Mouse (Mus musculus) heart, postnatal 36 days (tissue): Measurements from ENCODE around the gene Catsperz. TPM values are rescaled to one million over a fixed set of nuclear protein-coding genes. Genes with fewer than 3 reads are reported as not detected.

Source experiments
- DNase-seq, 2 experiments: peaks; one replicate each; pipeline ENCODE4 v3.0.0; 2021 to 2022
- intact Hi-C: fragments of 180-260 bp; cut with DNase I; formaldehyde crosslinking; loops from one replicate; pipeline ENCODE4 v1.15.1; 2025
- total RNA-seq, 2 experiments: library from RNA; stranded (reverse); gene quantifications; 2 replicates each; pipeline ENCODE4 v1.2.3; 2021

The Catsperz gene
- total RNA-seq, 2 experiments from 2014 or later, result not detected

DNA sequence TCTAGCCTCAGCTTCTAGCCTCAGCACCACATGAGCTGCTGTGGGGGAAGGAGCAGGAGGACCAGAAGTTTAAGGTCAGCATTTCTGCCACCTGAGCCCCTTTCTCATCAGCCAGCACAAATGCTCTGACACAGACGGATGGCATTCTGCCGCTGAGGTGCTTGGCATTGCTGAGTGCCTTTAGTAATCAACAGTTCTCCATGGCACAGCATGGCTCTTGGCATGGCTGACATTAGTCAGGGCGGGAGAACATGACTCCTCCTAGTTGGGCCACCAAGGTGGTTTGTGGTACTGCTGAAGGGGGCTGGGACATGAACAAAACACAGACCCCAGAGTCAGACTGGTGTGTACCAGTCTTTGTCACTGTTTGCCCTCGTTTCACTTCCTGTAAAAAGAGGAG is 23.0 kb upstream of the Catsperz start:
- no peak for DNase-seq
- intact Hi-C loops, result no loop called here

GRCm38 (mm10) chr19:6947742-6948141 is 22.6 kb upstream of the Catsperz start:
- intact Hi-C loops, result no loop called here

DNA sequence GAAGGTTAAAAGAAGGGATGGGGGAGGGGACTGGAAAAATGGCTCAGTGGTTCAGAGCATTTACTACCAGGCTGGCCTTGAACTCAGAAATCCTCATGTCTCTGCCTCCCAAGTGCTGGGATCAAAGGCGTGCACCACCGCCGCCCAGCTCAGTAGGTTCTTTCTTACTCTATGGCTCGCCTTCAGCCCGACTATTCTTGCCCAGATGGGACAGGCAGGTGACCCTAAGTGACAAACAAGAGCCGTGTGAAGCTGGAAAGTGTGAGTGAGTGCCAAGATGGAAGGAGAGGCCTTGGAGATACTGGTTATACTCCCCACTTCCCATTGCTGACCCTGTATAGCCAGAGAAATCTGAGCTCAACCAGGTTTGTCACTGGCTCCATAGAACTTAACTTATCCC is 18.5 kb upstream of the Catsperz start:
- intact Hi-C loops, result loop anchor here (2.0 kb wide), 1 partner anchor 699 kb away; no protein-coding TSS in a partner anchor
- DNase-seq, result no peak

More at GRCm38 (mm10) chr19:6947742-6948141, 22.6 kb upstream of the Catsperz start:
- DNase-seq, result no peak

DNA sequence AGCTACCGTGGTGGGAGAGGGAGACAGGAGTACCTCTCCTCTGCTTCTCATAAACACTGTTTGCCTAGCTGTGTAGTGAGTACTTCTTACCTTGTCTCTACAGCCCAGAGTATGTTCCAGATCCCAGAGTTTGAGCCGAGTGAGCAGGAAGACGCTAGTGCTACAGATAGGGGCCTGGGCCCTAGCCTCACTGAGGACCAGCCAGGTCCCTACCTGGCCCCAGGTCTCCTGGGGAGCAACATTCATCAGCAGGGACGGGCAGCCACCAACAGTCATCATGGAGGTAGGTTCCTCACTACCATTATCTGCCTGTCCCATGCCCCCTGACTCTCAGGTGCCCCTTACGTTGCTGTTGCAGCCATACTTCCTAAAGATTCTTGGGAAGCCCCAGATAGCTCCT is 17.6 kb upstream of the Catsperz start:
- intact Hi-C loops, result loop anchor here (1.0 kb wide), 1 partner anchor 8 kb away; no protein-coding TSS in a partner anchor
- DNase-seq, result no peak

- peak; percentile 92 to 94 for DNase-seq
- intact Hi-C loops, result loop anchor here (1.0 kb wide), 1 partner anchor 8 kb away; no protein-coding TSS in a partner anchor
These were observed 17.1 kb upstream of the Catsperz start, which contains the start of gene Gpr137 for GRCm38 (mm10) chr19:6942249-6942691. Gpr137 (minus strand) TSS chr19:6942480.

- peak; percentile 98 to 99 for DNase-seq
- intact Hi-C loops, result loop anchor here (1.0 to 2.0 kb wide), 2 partner anchors 9 to 17 kb away; partner anchors contain the start of gene Catsperz
These were observed 16.4 kb upstream of the Catsperz start, which contains the start of gene Bad for GRCm38 (mm10) chr19:6941372-6942248. Bad (plus strand) TSS chr19:6941861.

GRCm38 (mm10) chr19:6940396-6941351 is 15.5 kb upstream of the Catsperz start:
- intact Hi-C loops, result loop anchor here (2.0 kb wide), 1 partner anchor 16 kb away; the partner anchor contains the start of gene Catsperz
- no peak for DNase-seq

DNA sequence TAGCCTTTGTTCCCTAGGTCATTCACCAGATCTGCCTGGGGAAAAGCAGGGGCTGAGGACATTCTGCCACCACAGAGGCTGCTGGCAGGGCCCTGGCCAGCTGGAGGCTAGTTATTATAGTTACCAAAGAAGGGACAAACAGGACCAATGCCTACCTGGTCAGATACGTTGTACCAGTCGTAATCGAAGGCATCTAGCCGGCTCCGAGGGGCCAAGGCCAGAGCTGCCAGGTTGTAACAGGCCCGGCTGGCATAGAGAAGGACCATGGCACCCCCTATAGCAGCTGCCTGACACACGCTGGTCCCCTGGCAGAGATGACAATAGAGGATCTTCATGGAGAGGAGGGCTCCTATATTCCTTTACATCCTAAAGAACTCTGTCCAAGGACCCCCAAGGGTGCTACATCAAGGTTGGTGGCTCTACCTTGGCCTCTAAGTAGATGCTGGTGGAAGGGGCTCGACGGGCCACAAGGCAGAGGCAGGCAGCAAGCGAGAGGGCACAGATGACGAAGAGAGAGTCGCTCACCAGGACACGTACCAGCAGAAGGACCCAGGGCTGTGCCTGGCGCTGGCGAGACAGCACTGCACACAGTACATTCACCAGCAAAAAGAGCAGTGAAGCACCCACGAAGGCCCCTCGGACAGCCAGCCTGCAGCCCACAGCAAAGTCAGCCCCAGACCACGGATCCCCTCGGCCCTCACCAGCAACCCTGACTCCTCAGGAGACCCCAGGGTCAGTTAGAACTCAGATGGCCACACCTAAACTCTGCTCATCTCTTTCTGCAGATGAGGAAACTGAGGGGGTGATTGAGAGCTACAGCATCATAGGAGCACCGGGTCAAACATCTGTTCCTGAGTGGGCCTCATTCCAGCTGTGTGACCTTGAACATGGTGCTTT is 14.2 kb upstream of the Catsperz start:
- no peak for DNase-seq
- intact Hi-C loops, result loop anchor here (2.0 kb wide), 1 partner anchor 15 kb away; the partner anchor contains the start of gene Catsperz

- peak; percentile 40 to 60 for DNase-seq
- intact Hi-C loops, result no loop called here
These were observed 12.6 kb upstream of the Catsperz start for GRCm38 (mm10) chr19:6937541-6938465.

GRCm38 (mm10) chr19:6936299-6936698 is 11.1 kb upstream of the Catsperz start:
- intact Hi-C loops, result no loop called here

GRCm38 (mm10) chr19:6934195-6934977 is 9.2 kb upstream of the Catsperz start, which contains the start of gene Kcnk4:
Kcnk4 (minus strand) TSS chr19:6934515.
- no peak for DNase-seq
- intact Hi-C loops, result no loop called here

More at GRCm38 (mm10) chr19:6936299-6936698, 11.1 kb upstream of the Catsperz start:
- no peak for DNase-seq

DNA sequence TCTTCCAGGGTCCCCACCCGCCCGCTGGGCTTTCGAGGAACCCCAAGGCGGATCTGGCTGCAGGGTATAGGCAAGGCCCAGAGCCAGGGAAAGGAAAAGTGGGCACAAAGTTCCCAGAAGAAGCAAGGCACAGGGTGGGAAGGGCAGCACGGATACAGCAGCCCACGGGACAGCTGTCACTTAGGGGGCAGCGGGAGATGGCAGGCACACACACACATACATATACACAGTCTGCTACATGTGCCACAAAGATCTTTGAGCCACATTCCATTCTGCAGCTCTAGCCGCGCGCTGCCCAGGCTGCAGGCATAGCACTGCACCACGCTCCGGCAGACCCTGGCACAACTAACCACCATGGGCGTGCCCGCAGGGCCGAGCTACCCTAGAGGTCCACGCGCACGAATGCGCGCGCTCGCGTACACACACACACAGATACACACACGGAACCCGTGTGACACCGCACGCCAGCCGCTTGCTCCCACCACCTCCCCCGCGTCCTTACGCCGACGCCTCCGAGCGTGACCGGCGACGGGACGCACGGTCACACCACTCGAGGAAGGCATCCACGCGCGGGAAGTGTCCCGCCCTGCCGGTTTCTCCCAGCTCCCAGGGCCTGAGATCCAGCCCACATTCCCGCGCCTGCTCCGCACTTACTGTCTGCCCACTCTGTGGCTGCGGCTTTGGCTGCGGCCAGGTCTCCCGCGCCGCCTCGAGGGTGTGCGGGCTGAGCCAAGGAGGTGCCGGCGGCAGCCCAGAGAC is 8.4 kb upstream of the Catsperz start:
- DNase-seq, result no peak
- intact Hi-C loops, result no loop called here

GRCm38 (mm10) chr19:6933102-6933435 is 7.9 kb upstream of the Catsperz start:
- intact Hi-C loops, result no loop called here
- DNase-seq, result no peak

- no peak for DNase-seq
These were observed 6.8 kb upstream of the Catsperz start for GRCm38 (mm10) chr19:6932018-6932417.

GRCm38 (mm10) chr19:6931002-6931401 is 5.8 kb upstream of the Catsperz start:
- no peak for DNase-seq
- intact Hi-C loops, result no loop called here

More at GRCm38 (mm10) chr19:6932018-6932417, 6.8 kb upstream of the Catsperz start:
- intact Hi-C loops, result no loop called here

DNA sequence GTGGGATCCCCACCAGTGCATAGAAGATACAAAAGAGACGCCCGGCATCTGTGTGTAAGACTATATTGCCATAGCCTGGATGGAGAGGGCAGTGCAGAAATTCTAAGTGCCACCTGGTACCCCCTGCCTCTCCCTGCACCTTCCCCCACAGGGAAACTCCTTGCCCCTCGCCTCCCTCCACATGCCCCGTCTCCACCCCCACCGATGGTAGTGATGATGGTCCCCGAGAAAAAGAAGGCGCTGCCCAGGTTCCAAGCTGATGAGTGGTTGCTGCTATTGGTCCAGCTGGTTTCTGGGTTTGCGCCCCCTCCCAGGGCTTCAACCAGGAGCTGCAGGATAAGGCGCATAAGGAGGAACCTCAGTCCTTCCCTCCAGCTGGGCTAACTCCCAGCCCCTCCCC is 2.9 kb upstream of the Catsperz start:
- intact Hi-C loops, result loop anchor here (10.0 kb wide), 1 partner anchor 267 kb away; no protein-coding TSS in a partner anchor
- DNase-seq, result no peak
